Mouse (Mus musculus) hindlimb bud, embryonic 11.5 days (tissue): Measurements from ENCODE around the gene Nsun2.
"Not testable (repeated sequence)": the region's sequence is repeated elsewhere in the genome, so short reads cannot be mapped to it uniquely, and the experiment has no call there.

Experiments
- DNase-seq: peaks from one replicate; pipeline ENCODE4 v3.0.0-alpha.2; 2012; ENCODE audit warnings: low read depth, low spot score; ENCODE audit errors: extremely low spot score

Gene Nsun2

GRCm38 (mm10) chr13:69587849-69588248, 54.3 kb downstream of the Nsun2 start:
- no peak for DNase-seq

- DNase-seq: no peak
Measured at GRCm38 (mm10) chr13:69588263-69588662, 54.7 kb downstream of the Nsun2 start.

DNA sequence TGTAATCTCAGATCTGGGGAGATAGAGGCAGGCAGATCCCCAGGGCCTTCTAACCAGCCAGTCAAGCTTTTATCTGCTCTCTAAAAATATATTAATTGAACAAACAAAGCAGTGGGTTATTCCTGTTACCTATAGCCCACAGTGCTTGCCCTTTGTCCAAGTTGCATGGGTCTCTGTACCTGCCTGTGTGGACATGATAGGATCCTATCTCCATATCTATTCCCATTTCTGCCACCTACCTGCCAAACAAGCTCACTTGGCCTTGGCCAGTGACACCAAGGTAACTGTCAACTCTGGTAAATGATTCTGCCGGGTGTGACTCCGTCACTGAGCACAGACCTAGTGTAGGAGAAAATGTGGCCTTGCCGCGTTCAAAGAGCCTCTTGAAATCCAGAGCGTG, 57.8 kb downstream of the Nsun2 start:
- no peak for DNase-seq

GRCm38 (mm10) chr13:69592226-69592625, 58.7 kb downstream of the Nsun2 start:
- no peak for DNase-seq

GRCm38 (mm10) chr13:69593453-69593852, 59.9 kb downstream of the Nsun2 start:
- DNase-seq: no peak

- no peak for DNase-seq
Measured at GRCm38 (mm10) chr13:69594577-69595256, 61.2 kb downstream of the Nsun2 start.

GRCm38 (mm10) chr13:69595911-69596310, 62.4 kb downstream of the Nsun2 start:
- DNase-seq: no peak

GRCm38 (mm10) chr13:69596515-69596914, 63.0 kb downstream of the Nsun2 start:
- DNase-seq: no peak

GRCm38 (mm10) chr13:69598867-69599266, 65.3 kb downstream of the Nsun2 start:
- no peak for DNase-seq

DNA sequence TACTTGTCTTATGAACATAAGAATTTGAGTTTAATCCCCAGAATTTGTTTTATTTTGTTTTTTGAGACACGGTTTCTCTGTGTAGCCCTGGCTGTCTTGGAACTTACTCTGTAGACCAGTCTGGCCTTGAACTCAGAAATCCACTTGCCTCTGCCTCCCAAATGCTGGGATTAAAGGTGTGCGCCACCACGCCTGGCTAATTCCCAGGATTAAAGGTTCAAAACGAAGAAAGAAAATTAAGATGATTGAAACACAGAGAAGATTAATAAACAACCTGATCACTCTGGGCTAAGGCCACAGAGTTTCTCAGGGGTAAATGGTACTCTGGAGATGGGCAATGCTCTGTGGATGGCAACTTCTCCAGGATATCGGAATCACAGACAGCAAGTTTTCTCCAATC, 67.3 kb downstream of the Nsun2 start:
- not testable (repeated sequence) for DNase-seq

DNA sequence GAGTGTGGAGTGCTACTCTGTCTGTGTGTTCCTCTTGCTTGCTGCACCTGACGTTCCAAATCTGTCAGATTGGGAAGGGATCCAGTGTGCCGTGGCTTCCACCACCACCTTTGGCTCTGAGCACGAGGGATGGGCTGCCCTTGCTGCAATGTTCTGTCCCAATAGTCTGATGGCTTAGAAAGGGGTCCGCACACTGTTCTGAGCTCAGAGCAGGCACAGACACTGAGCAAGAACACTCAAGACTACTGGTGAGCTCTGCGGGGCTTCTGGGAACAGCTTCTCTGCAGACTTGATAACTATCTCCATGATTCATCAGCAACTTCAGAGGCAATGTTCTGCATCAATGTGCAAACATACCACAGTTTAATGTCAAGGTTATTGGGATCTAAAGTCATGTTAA, 67.8 kb downstream of the Nsun2 start:
- DNase-seq: no peak

- DNase-seq: no peak
Measured at GRCm38 (mm10) chr13:69604670-69605069, 71.1 kb downstream of the Nsun2 start.

GRCm38 (mm10) chr13:69608734-69609133, 75.2 kb downstream of the Nsun2 start:
- no peak for DNase-seq

GRCm38 (mm10) chr13:69610751-69611397, 77.3 kb downstream of the Nsun2 start:
- DNase-seq: no peak

DNA sequence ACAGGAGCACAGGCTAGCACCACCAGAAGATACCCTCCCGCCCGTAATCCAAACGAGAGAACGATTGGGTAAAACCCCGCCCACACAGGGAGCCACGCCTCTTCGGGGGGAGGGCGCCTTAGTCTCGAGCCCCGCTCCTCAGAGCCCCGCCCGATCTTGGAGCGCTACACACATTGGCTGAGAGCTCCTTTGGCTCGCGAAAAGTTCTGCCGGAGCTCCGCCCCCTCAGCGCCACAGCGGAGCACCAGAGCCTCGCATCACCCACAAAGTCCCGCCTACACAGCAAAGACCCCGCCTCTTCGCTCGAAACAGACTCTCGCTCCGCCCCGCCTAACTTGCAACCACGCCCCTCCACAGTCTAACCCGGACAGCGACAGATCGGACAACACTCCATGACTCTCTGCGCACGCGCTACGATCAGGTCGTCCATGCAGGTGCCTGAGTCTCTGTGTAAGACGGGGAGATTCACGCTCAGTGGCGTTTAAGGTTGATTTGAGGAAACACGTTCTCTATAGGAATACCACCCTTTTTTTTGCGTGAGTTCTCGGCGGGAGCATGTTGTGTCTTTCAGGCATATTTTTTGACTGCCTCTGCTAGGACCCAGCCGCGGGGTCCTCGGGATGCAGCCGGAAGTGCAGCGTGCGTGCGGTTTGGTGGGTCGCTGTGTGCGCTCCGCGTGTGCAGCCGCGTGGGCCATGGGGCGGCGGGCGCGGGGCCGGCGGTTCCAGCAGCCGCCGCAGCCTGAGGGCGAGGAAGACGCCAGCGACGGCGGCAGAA, 78.0 kb downstream of the Nsun2 start, which contains the start of gene Srd5a1:
Gene Srd5a1 (minus strand): TSS at position 45 of the 777 bp plus-strand sequence.
- DNase-seq: peak; percentile 97

DNA sequence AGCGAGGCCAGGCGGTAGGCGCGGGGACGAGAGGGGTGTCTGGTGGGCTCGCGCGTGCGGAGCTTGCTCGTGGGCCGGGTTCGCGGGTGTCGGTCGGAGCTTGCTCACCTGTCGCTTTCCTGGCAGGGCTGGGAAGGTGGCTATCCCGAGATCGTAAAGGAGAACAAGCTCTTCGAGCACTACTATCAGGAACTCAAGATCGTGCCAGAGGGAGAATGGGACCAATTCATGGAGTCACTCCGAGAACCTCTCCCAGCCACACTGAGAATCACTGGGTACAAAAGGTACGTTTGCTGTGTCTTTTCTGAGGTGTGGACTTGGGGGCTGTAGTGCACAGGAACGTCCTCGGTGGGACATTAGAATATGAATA, 78.6 kb downstream of the Nsun2 start:
- DNase-seq: no peak

DNA sequence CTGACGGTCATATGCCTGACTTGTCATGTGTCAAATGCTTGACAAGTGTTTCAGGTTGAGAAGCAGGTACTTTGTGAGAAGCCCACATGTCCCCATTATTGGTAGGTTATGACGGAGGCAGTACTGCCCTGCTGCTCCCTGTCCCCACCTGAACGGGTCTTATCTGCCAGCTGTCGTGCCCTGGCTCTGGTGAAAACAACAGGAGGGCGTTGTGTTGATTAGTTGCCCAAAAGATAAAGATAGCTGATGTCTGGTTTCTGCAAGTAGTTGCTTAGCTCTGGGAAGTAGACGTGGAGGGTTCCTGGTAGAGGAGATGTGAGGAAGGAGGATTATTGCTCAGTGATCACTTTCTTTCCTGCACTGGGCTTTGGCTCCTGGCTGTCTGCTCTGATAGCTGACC, 83.2 kb downstream of the Nsun2 start:
- DNase-seq: no peak

- DNase-seq: no peak
Measured at GRCm38 (mm10) chr13:69623843-69624242, 90.3 kb downstream of the Nsun2 start.

- DNase-seq: no peak
Measured at GRCm38 (mm10) chr13:69624510-69624909, 91.0 kb downstream of the Nsun2 start.

GRCm38 (mm10) chr13:69627941-69628340, 94.4 kb downstream of the Nsun2 start:
- no peak for DNase-seq

- no peak for DNase-seq
Measured at GRCm38 (mm10) chr13:69630576-69630975, 97.0 kb downstream of the Nsun2 start.

DNA sequence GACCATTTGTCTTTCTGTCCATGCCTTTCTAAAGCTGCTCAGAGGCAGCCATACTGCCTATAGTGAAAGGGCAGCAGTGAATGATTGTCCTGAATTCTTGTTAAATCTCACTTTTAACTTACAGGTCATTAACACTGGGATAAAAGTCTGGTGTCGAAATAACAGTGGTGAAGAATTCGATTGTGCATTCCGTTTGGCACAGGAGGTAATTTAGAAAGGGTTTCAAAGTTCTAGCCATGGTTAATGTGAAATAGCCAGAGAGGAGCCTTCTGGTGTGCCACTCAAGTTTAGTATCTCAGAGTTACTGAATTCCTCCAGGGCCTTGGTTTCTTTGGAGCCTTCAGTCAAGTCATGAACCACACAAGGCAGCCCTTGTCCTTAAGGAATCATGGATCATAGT, 97.6 kb downstream of the Nsun2 start:
- DNase-seq: no peak
